Mouse (Mus musculus): ENCODE data around the gene Kcng1. TPM values are rescaled to one million over a fixed set of nuclear protein-coding genes. Genes with fewer than 3 reads are reported as not detected.
A peak's percentile ranks its signal among the peaks of the same experiment; 100 is the strongest.

The Kcng1 gene
- polyA plus RNA-seq, 1 experiment from 2014 or later: 0.65 TPM

- TF ChIP-seq EP300 (optimal IDR thresholded peaks at IDR 0.05): no peak
- no peak for TF ChIP-seq CTCF (IDR thresholded peaks at IDR 0.05; ENCODE audit: low read depth)
- ATAC-seq (ENCODE audit: low FRiP score, low TSS enrichment) (no peak), DNase-seq (ENCODE audit: low spot score) (peak; percentile 22)
- peaks cover 3% of the 10 kb centered on the region; the same call in 1 of the 2 replicates for H3K36me3 ChIP-seq (ENCODE audit: control insufficient read depth, insufficient read depth, low read length)
- peak overlapping the region; percentile 99 for H3K9ac ChIP-seq (ENCODE audit: low read length)
- no peaks in the 10 kb centered on the region for H3K9me3 ChIP-seq (ENCODE audit: control insufficient read depth, low read length)
- H3K4me2 ChIP-seq (replicated peaks; ENCODE audit: low read depth): peak overlapping the region; percentile 97
- WGBS: 60% methylated on average over 28 of the region's 33 CpGs
- H3K27me3 ChIP-seq (ENCODE audit: control insufficient read depth, insufficient read depth, low read length): no peaks in the 10 kb centered on the region
- peaks cover 8% of the 10 kb centered on the region; the same call in 1 of the 2 replicates for H3K4me1 ChIP-seq (replicated peaks; ENCODE audit: control insufficient read depth, insufficient read depth)
- H3K27ac ChIP-seq (replicated peaks): no peak overlapping the region
- H3K4me3 ChIP-seq (ENCODE audit: low read depth, low read length): peak overlapping the region; percentile 99
Observed at GRCm38 (mm10) chr2:168231471-168231829, 50.1 kb downstream of the Kcng1 start.

DNA sequence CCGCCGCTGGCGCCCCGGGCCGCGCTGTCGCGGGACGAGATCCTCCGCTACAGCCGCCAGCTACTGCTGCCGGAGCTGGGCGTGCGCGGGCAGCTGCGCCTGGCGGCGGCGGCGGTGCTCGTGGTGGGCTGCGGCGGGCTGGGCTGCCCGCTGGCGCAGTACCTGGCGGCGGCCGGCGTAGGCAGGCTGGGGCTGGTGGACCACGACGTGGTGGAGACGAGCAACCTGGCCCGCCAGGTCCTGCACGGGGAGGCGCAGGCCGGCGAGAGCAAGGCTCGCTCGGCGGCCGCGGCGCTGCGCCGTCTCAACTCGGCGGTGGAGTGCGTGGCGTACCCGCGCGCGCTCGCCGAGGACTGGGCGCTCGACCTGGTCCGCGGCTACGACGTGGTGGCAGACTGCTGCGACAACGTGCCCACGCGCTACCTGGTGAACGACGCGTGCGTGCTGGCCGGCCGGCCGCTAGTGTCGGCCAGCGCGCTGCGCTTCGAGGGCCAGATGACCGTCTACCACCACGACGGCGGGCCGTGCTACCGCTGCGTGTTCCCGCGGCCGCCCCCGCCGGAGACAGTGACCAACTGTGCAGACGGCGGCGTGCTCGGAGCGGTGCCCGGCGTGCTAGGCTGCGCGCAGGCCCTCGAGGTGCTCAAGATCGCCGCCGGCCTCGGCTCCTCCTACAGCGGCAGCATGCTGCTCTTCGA is 50.6 kb downstream of the Kcng1 start:
- peak overlapping the region; percentile 93 for H3K27ac ChIP-seq (replicated peaks)
- H3K27me3 ChIP-seq (ENCODE audit: control insufficient read depth, insufficient read depth, low read length): no peaks in the 10 kb centered on the region
- WGBS: 2% methylated on average over 76 of the region's 105 CpGs
- no peaks in the 10 kb centered on the region for H3K9me3 ChIP-seq (ENCODE audit: control insufficient read depth, low read length)
- DNase-seq (ENCODE audit: low spot score) (no peak), ATAC-seq (ENCODE audit: low FRiP score, low TSS enrichment) (peak; percentile 63)
- H3K4me2 ChIP-seq (replicated peaks; ENCODE audit: low read depth): peak overlapping the region; percentile 97
- no peak for TF ChIP-seq CTCF (IDR thresholded peaks at IDR 0.05; ENCODE audit: low read depth)
- no peak for TF ChIP-seq EP300 (optimal IDR thresholded peaks at IDR 0.05)
- peaks cover 8% of the 10 kb centered on the region; the same call in 1 of the 2 replicates for H3K4me1 ChIP-seq (replicated peaks; ENCODE audit: control insufficient read depth, insufficient read depth)
- H3K4me3 ChIP-seq (ENCODE audit: low read depth, low read length): peak overlapping the region; percentile 99
- H3K9ac ChIP-seq (ENCODE audit: low read length): peak overlapping the region; percentile 99
- peaks cover 6% of the 10 kb centered on the region; the same call in 1 of the 2 replicates for H3K36me3 ChIP-seq (ENCODE audit: control insufficient read depth, insufficient read depth, low read length)

DNA sequence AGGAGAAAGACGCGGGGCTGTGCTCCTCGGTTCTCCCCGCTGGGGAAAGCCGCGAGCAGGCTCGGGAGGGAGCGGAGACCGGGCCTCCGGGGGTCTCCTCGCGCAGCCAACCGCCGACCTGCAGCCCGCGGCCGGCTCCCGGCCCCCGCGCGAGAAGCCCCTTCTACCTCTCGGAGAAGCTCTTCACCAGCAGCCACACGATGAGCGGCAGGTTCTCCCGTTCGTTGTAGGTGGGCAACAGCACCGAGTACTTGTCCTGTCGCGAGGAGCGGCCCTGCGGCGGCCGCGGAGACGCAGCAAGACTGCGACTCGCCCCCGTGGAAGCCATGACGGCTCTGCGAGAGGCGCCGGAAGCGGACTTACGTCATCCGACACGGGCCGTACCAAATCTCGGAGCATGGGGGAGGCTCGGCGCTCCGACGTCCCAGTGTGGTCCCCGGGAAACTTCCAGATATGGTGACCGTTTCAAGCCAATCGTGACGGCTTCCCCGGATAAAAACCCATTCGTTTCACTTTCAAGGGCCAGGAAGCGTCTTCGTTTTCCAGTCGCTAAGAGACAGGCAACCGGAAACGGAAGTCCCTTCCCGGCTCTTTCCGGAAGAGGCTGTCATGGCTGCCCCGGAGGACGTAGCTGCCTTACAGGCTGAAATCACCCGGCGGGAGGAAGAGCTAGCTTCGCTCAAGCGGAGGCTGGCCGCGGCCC is 51.4 kb downstream of the Kcng1 start, which contains the start of the genes Gm20716, Dpm1 and Mocs3:
Gm20716 (minus strand) TSS at position 339 of the 703 bp plus-strand sequence.
Dpm1 (minus strand) TSS at position 566 of the 703 bp plus-strand sequence.
Mocs3 (plus strand) TSS at position 597 of the 703 bp plus-strand sequence.
- H3K4me3 ChIP-seq (ENCODE audit: low read depth, low read length): peak within 1 kb of the TSS; percentile 99
- ATAC-seq (ENCODE audit: low FRiP score, low TSS enrichment) (peak; percentile 85), DNase-seq (ENCODE audit: low spot score) (peak; percentile 88)
- peaks cover 11% of the 10 kb centered on the region for H3K36me3 ChIP-seq (ENCODE audit: control insufficient read depth, insufficient read depth, low read length)
- under 1% methylated on average over 71 of the region's 73 CpGs for WGBS
- H3K4me1 ChIP-seq (replicated peaks; ENCODE audit: control insufficient read depth, insufficient read depth): peaks cover 8% of the 10 kb centered on the region; the same call in 1 of the 2 replicates
- H3K9ac ChIP-seq (ENCODE audit: low read length): peak within 1 kb of the TSS; percentile 99
- no peaks in the 10 kb centered on the region for H3K9me3 ChIP-seq (ENCODE audit: control insufficient read depth, low read length)
- TF ChIP-seq EP300 (optimal IDR thresholded peaks at IDR 0.05) (peak; percentile 57), CTCF (IDR thresholded peaks at IDR 0.05; ENCODE audit: low read depth) (no peak)
- H3K27ac ChIP-seq (replicated peaks): peak within 1 kb of the TSS; percentile 93
- peak within 1 kb of the TSS; percentile 97 for H3K4me2 ChIP-seq (replicated peaks; ENCODE audit: low read depth)
- H3K27me3 ChIP-seq (ENCODE audit: control insufficient read depth, insufficient read depth, low read length): no peaks in the 10 kb centered on the region

DNA sequence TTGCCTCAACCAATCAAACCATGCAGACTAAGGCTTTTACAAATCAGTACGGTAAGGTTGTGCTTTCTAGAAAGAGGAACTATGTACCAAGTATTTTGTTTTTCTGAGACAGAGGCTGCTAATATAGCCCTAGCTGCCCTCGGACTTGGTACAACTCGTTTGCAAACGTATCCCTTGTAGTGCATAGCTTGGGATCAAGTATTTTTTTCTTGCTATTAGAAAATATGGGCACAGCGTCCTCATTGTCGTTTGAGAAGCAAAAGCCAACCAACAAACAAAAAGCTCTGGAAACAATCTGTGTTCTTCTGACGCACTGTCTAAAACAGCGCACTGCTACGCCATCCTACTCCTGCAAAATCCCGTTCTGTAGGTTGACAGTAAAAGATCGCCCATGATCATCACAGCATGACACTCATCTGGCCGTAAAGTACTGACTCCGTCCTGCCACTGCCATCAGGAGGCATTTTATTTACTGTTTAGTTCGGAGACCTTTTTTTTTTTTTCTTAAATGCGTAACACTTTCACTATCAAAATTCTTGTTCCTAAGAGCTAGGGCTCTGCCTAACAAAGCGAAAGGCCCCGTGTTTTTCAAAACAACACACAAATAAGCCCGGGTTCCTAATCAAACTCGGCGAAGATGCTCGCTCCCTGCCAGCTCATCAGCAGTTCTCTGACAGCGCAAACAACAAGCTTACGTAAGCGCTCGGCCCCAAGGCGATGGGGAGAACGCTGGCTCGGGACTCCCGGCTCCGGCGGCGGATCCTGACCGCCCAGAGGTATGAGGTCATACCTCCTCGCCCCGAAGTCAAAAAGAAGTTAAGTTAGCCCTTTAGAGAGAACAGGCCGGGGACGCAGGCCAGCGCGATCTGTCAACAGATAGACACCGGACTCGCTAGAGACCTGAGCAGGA is 52.2 kb downstream of the Kcng1 start:
- H3K9ac ChIP-seq (ENCODE audit: low read length): peak overlapping the region; percentile 99
- H3K4me2 ChIP-seq (replicated peaks; ENCODE audit: low read depth): peak overlapping the region; percentile 97
- ATAC-seq (ENCODE audit: low FRiP score, low TSS enrichment) (peak; percentile 24), DNase-seq (ENCODE audit: low spot score) (peak; percentile 58)
- 16% methylated on average over 41 of the region's 41 CpGs for WGBS
- H3K27ac ChIP-seq (replicated peaks): peak overlapping the region; percentile 93
- H3K4me1 ChIP-seq (replicated peaks; ENCODE audit: control insufficient read depth, insufficient read depth): peaks cover 8% of the 10 kb centered on the region; the same call in 1 of the 2 replicates
- TF ChIP-seq CTCF (IDR thresholded peaks at IDR 0.05; ENCODE audit: low read depth) (no peak), EP300 (optimal IDR thresholded peaks at IDR 0.05) (no peak)
- peaks cover 11% of the 10 kb centered on the region for H3K36me3 ChIP-seq (ENCODE audit: control insufficient read depth, insufficient read depth, low read length)
- H3K27me3 ChIP-seq (ENCODE audit: control insufficient read depth, insufficient read depth, low read length): no peaks in the 10 kb centered on the region
- no peaks in the 10 kb centered on the region for H3K9me3 ChIP-seq (ENCODE audit: control insufficient read depth, low read length)
- peak overlapping the region; percentile 99 for H3K4me3 ChIP-seq (ENCODE audit: low read depth, low read length)

DNA sequence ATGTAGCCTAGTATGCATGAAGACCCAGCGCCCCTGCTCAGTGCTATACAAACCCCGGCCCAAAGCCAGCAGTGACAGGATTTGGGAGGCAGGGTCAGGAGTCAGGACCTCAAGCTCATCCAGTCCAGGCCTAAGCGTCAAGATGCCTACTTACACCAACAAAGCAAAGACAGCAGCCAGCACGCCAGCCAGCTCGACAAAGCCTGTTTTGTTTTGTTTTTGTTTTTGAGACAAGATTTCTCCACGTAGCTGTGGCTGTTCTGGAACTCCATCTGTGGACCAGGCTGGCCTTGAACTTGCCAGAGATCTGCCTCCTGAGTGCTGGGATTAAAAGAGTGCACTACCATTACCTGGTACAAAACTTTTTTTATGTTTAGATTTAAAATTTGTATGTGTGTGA is 58.2 kb downstream of the Kcng1 start:
- no peaks in the 10 kb centered on the region for H3K9me3 ChIP-seq (ENCODE audit: control insufficient read depth, low read length)
- no peak overlapping the region for H3K9ac ChIP-seq (ENCODE audit: low read length)
- H3K4me1 ChIP-seq (replicated peaks; ENCODE audit: control insufficient read depth, insufficient read depth): no peaks in the 10 kb centered on the region
- TF ChIP-seq EP300 (optimal IDR thresholded peaks at IDR 0.05) (no peak), CTCF (IDR thresholded peaks at IDR 0.05; ENCODE audit: low read depth) (no peak)
- DNase-seq (ENCODE audit: low spot score) (no peak), ATAC-seq (ENCODE audit: low FRiP score, low TSS enrichment) (no peak)
- WGBS: 87% methylated on average over 6 of the region's 6 CpGs
- H3K36me3 ChIP-seq (ENCODE audit: control insufficient read depth, insufficient read depth, low read length): peaks cover 32% of the 10 kb centered on the region
- H3K27me3 ChIP-seq (ENCODE audit: control insufficient read depth, insufficient read depth, low read length): no peaks in the 10 kb centered on the region
- no peak overlapping the region for H3K4me2 ChIP-seq (replicated peaks; ENCODE audit: low read depth)
- no peak overlapping the region for H3K4me3 ChIP-seq (ENCODE audit: low read depth, low read length)
- no peak overlapping the region for H3K27ac ChIP-seq (replicated peaks)

Measured in stomach, postnatal 0 days (tissue).